Mouse (Mus musculus) urinary bladder, adult 2 months (tissue): ENCODE data around the gene Kcne4. TPM values are rescaled to one million over a fixed set of nuclear protein-coding genes. Genes with fewer than 3 reads are reported as not detected.
"Not testable (repeated sequence)": the region's sequence is repeated elsewhere in the genome, so short reads cannot be mapped to it uniquely, and the experiment has no call there.

ENCODE experiments used
- DNase-seq: peaks from one replicate; pipeline ENCODE4 v3.0.0; 2022; ENCODE audit warnings: low spot score
- polyA plus RNA-seq: library from polyadenylated mRNA; depleted of rRNA; stranded (reverse); fragments of >200 nt; gene quantifications from 2 replicates; pipeline ENCODE4 v1.2.3, GENCODE M21; 2012; rRNA removed

Gene Kcne4
- 17.3 and 19.4 TPM in 2 replicates for polyA plus RNA-seq

GRCm38 (mm10) chr1:78816639-78817038 is at the start of gene Kcne4:
Gene Kcne4 (plus strand): TSS chr1:78816758.
- no peak for DNase-seq

DNA sequence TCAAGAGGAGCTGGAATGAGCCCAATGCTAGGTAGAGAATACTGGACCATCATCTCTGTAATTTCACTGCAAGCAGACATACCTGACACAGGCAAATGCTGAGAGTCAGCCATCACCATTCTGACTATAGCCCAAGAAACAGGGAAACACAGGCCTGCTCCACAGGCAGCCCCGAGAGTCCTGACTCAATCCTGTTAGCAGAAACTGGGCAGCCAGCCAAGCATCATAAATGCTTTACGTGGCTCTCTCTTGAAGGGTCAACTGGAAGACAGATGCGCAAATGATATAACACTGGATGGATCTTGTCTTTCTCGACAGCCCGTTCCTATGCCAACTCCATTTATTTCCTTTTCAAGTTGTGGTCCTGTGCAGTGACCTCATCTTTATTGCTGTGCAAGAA is 34.7 kb upstream of the Kcne4 start:
- DNase-seq = no peak

GRCm38 (mm10) chr1:78784936-78785335 is 31.6 kb upstream of the Kcne4 start:
- DNase-seq = not testable (repeated sequence)

DNA sequence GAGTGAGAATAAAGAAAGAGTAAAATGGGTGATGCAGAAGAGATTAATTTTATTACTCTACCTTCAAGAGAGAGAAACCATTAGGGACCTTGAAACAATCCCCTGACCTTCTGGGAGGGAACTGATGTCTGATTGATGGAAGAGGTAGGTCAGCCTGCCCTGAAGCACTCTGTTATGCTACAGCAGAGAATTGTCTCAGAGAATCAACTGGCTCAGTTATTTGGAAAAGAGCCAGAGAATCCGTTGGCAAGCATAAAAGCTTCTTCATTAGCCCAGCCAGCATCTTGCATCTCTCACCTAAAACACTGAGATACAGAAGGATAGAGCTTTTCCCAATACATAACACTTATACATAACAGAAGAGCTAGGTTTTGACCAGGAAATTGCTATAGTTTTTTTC is 26.8 kb upstream of the Kcne4 start:
- DNase-seq = no peak

GRCm38 (mm10) chr1:78807428-78807827 is 9.1 kb upstream of the Kcne4 start:
- no peak for DNase-seq

DNA sequence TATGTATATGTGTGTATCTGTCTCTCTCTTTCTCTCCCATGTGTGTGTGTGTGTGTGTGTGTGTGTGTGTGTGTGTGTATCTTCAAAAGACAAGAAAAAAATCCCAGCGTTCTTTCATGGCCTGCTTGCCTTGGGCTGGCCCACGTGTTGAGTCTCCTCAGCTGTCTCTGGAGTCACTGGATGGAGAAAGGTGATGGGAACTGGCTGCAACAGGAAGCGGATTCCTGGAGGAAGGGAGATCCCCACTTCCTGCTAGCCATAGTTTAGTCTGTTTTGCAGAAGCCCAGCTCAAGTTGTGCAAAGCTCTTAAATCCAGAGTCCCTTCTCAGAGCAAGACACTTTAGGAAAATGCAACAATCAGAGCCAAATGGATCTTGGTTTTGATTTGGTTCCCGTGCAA is 6.7 kb upstream of the Kcne4 start:
- no peak for DNase-seq

GRCm38 (mm10) chr1:78810904-78811303 is 5.7 kb upstream of the Kcne4 start:
- no peak for DNase-seq

- DNase-seq = no peak
These were observed 4.5 kb upstream of the Kcne4 start for GRCm38 (mm10) chr1:78811975-78812490.

DNA sequence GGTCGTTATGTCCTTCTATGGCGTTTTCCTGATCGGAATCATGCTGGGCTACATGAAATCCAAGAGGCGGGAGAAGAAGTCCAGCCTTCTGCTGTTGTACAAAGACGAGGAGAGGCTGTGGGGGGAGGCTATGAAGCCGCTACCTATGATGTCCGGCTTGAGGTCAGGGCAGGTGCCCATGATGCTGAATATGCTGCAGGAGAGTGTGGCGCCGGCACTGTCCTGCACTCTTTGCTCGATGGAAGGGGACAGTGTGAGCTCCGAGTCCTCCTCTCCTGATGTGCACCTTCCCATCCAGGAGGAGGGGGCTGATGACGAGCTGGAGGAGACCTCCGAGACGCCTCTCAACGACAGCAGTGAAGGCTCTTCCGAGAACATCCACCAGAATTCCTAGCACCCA is 1.2 kb downstream of the Kcne4 start:
- no peak for DNase-seq

DNA sequence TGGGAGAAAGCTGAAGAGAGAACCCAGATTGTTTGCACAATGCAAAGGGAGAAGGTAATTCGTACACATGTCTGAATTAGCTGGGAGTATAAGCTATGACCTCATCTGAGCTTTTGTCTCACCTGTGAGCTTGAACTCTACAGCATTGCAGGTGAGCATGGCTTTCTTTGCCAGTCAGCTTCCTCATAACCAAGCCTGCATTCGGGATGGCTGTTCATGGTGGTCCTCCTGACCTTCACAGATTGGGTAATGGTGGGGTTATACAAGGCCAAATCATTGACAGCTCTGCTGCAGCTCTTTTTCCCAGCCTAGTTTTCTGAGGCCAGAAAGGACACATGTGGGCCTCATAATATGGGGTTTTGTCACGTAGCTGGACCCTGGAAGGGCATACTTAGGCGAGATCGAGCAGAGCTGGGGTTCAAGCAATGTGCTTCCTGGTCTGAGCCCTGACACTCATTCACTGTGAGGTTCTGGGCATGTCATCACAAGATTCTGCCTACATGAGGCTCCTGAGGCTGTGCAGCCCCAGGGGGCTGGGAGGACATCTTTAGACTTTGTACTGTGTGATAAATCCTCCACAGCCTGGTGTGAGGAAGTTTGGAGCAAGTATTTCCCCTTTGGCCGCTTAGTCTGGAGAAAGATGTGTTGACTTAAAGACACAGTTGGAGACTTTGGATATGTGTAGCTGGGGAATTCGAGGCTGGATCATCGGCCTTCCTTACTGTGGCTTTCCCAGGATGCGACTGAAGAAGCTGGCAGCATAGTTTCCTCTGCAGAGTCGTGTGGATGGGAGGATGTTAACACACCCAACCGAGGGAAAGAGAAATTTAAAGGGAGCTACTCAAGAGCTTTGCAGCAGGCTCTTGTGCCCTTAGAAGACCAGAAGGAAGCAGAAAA is 2.3 kb downstream of the Kcne4 start:
- DNase-seq = no peak

GRCm38 (mm10) chr1:78819592-78819991 is 3.0 kb downstream of the Kcne4 start:
- no peak for DNase-seq

DNA sequence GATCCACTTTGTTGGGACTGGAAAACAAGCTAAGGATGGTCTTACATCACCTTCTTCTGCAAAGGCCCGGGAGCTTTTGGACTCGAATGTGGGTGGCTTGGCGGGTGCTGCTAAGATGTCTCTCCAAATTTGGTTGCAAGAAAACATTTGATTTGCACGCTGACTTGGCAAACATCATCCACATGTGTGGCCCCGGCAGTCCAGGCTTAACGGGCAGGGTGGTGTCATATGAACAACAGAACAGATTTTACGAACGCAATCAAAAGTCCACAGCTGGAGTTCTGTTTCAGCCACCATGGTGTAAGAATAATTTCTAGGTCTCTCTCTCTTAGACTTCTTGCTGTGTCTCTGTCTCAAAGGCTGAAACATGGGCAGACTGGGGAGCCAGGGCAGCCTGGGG is 3.6 kb downstream of the Kcne4 start:
- DNase-seq = no peak

DNA sequence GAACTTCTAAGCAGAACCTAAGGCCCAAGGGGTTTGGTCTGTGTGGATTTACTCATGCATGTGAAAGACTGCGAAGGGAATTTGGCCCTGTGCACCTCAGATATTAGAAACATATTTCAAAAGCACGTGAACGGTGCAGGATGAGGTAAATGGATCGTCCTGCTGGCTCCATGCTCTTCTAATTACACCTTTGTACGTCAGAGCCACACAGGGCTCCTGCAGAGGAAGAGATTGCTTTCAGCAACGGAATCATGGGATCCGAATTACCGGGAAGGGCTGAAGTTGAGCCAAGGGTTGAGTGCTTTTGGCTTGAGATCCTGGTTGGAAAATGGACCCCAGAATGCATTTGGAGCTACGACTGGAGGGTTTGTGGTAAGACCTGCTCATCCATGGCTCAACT is 4.6 kb downstream of the Kcne4 start:
- no peak for DNase-seq

- no peak for DNase-seq
These were observed 5.3 kb downstream of the Kcne4 start for GRCm38 (mm10) chr1:78821733-78822430.

- no peak for DNase-seq
These were observed 8.7 kb downstream of the Kcne4 start for GRCm38 (mm10) chr1:78825246-78825645.

DNA sequence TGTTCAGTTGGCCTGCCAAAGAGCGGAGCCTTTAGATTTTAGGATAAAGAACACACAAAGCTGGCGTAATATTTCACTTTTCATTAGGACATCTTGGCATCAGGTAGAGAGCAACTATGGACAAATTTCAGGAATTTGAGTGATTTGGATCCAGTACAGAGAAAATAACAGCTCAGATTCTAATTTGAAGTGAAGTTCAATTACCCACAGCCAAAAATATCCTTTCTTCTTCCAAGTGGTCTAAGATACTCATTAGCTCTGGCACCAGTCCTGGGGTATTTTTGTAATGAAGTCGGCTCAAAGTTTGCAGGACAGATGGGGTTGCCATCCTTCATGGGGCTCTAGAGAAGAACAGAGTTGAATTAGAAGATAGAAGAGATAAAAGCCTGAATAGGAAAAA is 21.9 kb downstream of the Kcne4 start:
- DNase-seq = no peak

GRCm38 (mm10) chr1:78840769-78841168 is 24.2 kb downstream of the Kcne4 start:
- no peak for DNase-seq

DNA sequence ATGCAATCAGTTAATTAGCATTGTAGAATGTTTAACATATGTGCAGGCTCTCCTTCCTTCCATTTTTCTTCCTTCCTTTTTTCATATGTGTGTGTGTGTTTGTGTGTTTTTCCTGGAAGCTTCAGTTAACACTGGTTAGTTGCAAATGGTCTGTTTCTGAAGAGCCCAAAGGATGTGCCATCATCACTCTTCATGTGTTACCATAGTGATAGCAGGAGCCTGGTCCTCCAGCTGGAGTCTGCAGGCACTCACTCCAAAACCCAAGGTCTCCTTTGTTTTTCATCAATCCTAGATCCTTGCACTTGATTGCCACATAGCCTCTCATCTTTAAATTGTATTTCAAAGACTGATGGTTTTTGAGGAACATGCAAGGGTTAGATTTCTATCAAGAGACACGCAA is 29.1 kb downstream of the Kcne4 start:
- DNase-seq = no peak

GRCm38 (mm10) chr1:78846471-78846870 is 29.9 kb downstream of the Kcne4 start:
- DNase-seq = no peak

DNA sequence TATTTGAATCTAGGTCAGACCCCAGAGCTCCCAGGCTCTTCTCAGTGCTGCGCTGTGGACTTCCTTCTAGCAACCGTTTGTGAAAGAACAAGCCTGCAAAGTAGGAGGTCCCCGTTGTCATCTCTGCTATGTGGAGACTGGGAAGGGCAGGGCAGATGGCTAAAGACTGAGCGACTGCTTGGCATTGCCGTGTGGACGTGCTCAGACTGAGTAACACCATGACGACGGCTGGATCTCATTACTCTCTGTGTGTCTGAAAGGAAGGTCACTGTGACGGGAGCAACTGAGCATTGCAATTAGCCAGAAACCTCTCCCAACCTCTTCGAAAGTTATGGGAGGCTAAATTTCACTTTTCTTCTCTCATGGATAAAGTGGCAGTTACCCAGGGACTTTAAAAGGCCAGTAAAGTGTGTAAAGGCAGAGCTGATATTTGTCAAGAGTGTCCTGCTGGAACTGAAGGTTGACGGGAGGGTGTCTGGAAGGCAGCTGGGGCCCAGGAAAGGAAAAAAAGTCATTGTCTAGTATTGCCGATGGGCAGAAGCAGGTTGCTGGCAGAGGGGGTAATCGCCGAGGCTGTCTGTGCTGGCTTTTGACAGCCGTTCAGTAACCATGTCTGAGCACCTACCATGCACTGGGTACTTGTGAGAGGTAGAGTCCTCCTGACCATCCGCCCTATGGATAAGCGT is 36.0 kb downstream of the Kcne4 start:
- DNase-seq = no peak

DNA sequence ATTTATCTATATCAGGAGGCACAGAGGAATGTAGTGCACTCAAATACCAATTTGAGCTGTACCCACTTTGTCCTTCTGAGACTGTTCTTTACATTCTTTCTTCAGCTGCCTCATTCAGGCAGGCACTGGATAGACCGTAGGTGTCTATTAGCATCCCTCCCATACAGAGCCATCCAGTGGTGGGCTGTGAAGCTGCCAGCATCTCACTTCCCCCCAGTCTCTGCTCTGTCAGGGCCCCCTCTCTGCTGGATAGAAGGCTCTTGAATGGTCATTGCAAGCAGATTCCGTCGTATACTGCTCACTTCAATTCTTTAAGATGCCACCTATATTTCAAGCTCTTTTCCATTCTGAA is 36.5 kb downstream of the Kcne4 start:
- no peak for DNase-seq

DNA sequence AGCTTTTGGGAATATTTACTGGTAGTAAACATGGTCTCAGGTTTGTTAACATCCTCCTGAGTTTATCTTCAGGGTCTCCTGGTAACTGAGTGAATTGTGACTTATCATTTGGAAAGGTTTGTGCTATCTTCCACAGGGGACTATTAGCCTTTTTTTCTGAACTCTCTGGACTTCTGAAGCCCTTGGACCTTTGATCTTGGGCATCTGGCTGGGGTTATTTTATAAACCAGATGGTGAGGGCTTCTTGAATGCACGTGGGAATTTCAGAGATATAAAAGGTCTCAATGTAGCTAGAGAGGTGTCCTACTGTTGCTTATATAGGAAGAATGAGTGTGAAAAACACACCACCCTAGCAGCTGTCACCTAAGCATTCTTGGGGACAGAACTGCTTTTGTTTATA is 37.7 kb downstream of the Kcne4 start:
- DNase-seq = no peak
